Mouse (Mus musculus) embryonic facial prominence, embryonic 13.5 days (tissue): ENCODE measurements around the gene Cflar. TPM values are rescaled to one million over a fixed set of nuclear protein-coding genes. Genes with fewer than 3 reads are reported as not detected.

Experiments used
- ATAC-seq: fragments of 200-750 bp; cut with Nextera tagmentation; 2 replicates; pipeline ENCODE4 v1.8.0; 2017; ENCODE audit warnings: low read depth; ENCODE audit not compliant: insufficient number of reproducible peaks, insufficient read depth, low FRiP score, low TSS enrichment
- H3K27ac ChIP-seq: fragments of 300-500 bp; sonication (generic); 2 replicates; pipeline ENCODE4 v1.5.1; 2015; ENCODE audit warnings: moderate library complexity, mild to moderate bottlenecking, inconsistent platforms
- H3K27me3 ChIP-seq: fragments of 300-500 bp; sonication (generic); 2 replicates; pipeline ENCODE4 v1.6.1; 2015; ENCODE audit warnings: mild to moderate bottlenecking, inconsistent platforms
- H3K36me3 ChIP-seq: fragments of 300-500 bp; sonication (generic); 2 replicates; pipeline ENCODE4 v1.6.1; 2015; ENCODE audit warnings: mild to moderate bottlenecking, inconsistent platforms
- H3K4me1 ChIP-seq: fragments of 300-500 bp; sonication (generic); 2 replicates; pipeline ENCODE4 v1.6.1; 2015; ENCODE audit warnings: inconsistent platforms
- H3K4me2 ChIP-seq: fragments of 300-500 bp; sonication (generic); 2 replicates; pipeline ENCODE4 v1.6.1; 2015; ENCODE audit warnings: moderate library complexity, mild to moderate bottlenecking, inconsistent platforms
- H3K4me3 ChIP-seq: fragments of 300-500 bp; sonication (generic); 2 replicates; pipeline ENCODE4 v1.5.1; 2015; ENCODE audit warnings: mild to moderate bottlenecking, inconsistent platforms
- H3K9ac ChIP-seq: fragments of 300-500 bp; sonication (generic); 2 replicates; pipeline ENCODE4 v1.6.1; 2015; ENCODE audit warnings: mild to moderate bottlenecking, inconsistent platforms
- H3K9me3 ChIP-seq: fragments of 300-500 bp; sonication (generic); 2 replicates; pipeline ENCODE4 v1.6.1; 2016; ENCODE audit warnings: inconsistent platforms
- WGBS: fragments of 180-500 bp; shearing (Covaris S2); methylation state at CpG from one replicate; pipeline ENCODE4 v1.1.7; 2015; ENCODE audit warnings: mixed read lengths; 5-methylcytosine and 5-hydroxymethylcytosine counted together
- polyA plus RNA-seq: library from polyadenylated mRNA; unstranded; fragments of >200 nt; fragmentation: Nextera tagmentation; extraction: Ambion mirVana; gene quantifications from 2 replicates; pipeline ENCODE4 v1.2.1, GENCODE M21; 2015

Cflar gene
- polyA plus RNA-seq, 1 experiment from 2014 or later = 39.0 TPM

DNA sequence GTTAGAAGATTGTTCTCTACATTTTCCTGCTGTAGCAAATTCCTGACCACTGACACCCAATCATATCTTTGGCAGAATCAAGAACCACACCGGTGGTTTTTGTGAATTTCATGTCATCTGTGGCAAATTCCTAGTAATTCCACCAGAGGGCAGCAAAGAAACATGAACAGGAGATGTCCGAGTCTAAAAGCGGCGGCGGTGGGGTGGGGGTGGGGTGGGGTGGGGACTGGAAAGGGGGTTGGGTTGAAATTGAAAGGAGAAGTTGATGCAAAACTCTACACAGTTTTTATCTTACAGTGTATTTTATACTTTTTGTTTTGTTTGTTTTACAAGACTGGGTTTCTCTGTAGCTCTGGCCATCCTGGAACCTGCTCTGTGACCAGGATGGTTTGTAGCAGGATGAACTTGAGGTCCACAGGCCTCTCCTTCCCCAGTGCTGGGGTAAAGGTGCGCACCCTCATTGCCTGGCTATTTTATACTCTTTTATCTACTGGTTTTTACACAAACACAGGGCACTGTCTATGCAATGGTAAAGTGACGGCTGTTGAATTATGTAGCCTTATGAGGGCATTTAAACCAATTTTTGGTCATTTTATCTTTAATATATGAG lies 58.9 kb downstream of the Cflar start:
- no peak overlapping the region for H3K9ac ChIP-seq
- no peak overlapping the region for H3K4me3 ChIP-seq
- no peaks in the 10 kb centered on the region for H3K36me3 ChIP-seq
- no peak overlapping the region for H3K27ac ChIP-seq
- H3K4me2 ChIP-seq = no peak overlapping the region
- ATAC-seq = no peak
- no peaks in the 10 kb centered on the region for H3K9me3 ChIP-seq
- WGBS = 27% methylated on average over 7 of the region's 7 CpGs
- no peaks in the 10 kb centered on the region for H3K27me3 ChIP-seq
- H3K4me1 ChIP-seq = no peaks in the 10 kb centered on the region

DNA sequence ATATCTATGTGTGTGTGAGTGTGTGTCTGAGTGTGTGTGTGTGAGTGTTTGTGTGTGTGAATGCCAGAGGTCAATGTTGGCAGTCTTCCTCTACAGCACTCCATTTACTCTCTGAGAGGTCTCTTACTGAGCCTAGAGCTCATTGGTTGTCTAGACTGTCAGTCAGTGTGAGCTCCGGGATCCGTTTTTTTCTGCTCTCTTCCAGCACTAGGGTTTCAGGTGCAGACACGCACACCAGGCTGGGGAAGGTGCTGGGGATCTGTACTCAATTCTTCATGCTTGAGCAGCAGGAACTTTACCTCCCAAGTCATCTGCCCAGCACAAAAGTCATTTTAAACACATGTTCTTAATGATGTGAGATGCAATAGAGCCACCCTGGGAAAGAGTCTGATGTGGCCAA lies 60.8 kb downstream of the Cflar start:
- Histone ChIP-seq H3K4me1 (no peaks in the 10 kb centered on the region), H3K9ac (no peak overlapping the region), H3K9me3 (no peaks in the 10 kb centered on the region), H3K36me3 (no peaks in the 10 kb centered on the region), H3K4me3 (no peak overlapping the region), H3K27me3 (no peaks in the 10 kb centered on the region), H3K27ac (no peak overlapping the region), H3K4me2 (no peak overlapping the region)
- 52% methylated on average over 3 of the region's 3 CpGs for WGBS
- ATAC-seq = no peak

- no peak overlapping the region for H3K9ac ChIP-seq
- H3K9me3 ChIP-seq = no peaks in the 10 kb centered on the region
- no peaks in the 10 kb centered on the region for H3K36me3 ChIP-seq
- H3K27ac ChIP-seq = no peak overlapping the region
- H3K4me1 ChIP-seq = no peaks in the 10 kb centered on the region
- ATAC-seq = no peak
- H3K4me3 ChIP-seq = no peak overlapping the region
- no peaks in the 10 kb centered on the region for H3K27me3 ChIP-seq
- no peak overlapping the region for H3K4me2 ChIP-seq
Observed at GRCm38 (mm10) chr1:58773280-58773679, 62.0 kb downstream of the Cflar start.

DNA sequence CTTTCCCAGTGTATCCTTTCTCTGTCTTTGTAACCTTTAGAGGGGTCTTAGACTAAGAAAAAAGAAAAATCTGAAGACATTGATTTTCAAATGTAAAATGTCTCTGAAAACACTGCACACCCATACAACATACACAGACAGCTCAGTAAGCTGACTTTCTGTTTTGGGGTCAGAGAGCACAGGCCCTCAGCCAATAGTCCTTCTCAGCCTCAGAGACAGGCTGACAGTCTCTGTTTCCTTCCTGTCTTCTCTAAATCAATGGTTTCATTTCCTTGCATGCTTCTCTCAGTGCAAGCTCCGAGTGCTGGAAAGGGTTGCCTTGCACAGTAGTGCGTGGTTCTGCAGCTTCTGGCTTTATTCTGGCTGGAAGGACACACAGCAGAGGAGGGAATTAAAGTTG lies 62.6 kb downstream of the Cflar start:
- Histone ChIP-seq H3K4me3 (no peak overlapping the region), H3K4me1 (no peaks in the 10 kb centered on the region), H3K9ac (no peak overlapping the region), H3K36me3 (no peaks in the 10 kb centered on the region), H3K27me3 (no peaks in the 10 kb centered on the region), H3K27ac (no peak overlapping the region), H3K4me2 (no peak overlapping the region), H3K9me3 (no peaks in the 10 kb centered on the region)
- ATAC-seq = no peak
- 66% methylated on average over 2 of the region's 2 CpGs for WGBS

- no peak for ATAC-seq
- no peak overlapping the region for H3K4me3 ChIP-seq
- H3K27ac ChIP-seq = no peak overlapping the region
- no peaks in the 10 kb centered on the region for H3K9me3 ChIP-seq
- H3K27me3 ChIP-seq = no peaks in the 10 kb centered on the region
- no peak overlapping the region for H3K4me2 ChIP-seq
- no peaks in the 10 kb centered on the region for H3K4me1 ChIP-seq
- no peaks in the 10 kb centered on the region for H3K36me3 ChIP-seq
- 94% methylated on average over 5 of the region's 5 CpGs for WGBS
- no peak overlapping the region for H3K9ac ChIP-seq
Observed at GRCm38 (mm10) chr1:58775361-58775760, 64.1 kb downstream of the Cflar start.

GRCm38 (mm10) chr1:58777583-58777982 lies 66.3 kb downstream of the Cflar start:
- no peak for ATAC-seq
- Histone ChIP-seq H3K9ac (no peak overlapping the region), H3K4me3 (no peak overlapping the region), H3K9me3 (no peaks in the 10 kb centered on the region), H3K27ac (no peak overlapping the region), H3K4me2 (no peak overlapping the region), H3K36me3 (no peaks in the 10 kb centered on the region), H3K27me3 (no peaks in the 10 kb centered on the region), H3K4me1 (no peaks in the 10 kb centered on the region)
- WGBS = 89% methylated on average over 1 of the region's 1 CpGs

DNA sequence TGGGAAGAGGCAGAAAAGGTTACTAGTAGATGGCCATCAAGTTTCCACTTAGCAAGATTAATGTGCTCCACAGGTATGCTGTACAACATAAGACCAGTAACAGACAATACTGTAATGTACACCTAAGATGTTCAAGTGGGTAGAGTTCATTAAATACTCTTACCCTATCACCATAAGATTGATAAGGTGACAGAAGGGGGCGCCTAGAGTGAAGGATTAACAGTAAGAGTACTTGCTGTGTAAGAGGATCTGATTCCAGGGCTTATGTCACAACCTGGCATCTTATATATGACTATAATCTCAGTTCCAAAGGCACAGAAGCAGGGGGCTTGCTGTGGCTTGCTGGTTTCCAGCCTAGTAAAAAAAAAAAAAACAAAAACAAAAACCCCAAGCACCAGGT lies 66.9 kb downstream of the Cflar start:
- Histone ChIP-seq H3K27ac (no peak overlapping the region), H3K27me3 (no peaks in the 10 kb centered on the region), H3K36me3 (no peaks in the 10 kb centered on the region), H3K9ac (no peak overlapping the region), H3K4me2 (no peak overlapping the region), H3K9me3 (no peaks in the 10 kb centered on the region), H3K4me1 (no peaks in the 10 kb centered on the region), H3K4me3 (no peak overlapping the region)
- ATAC-seq = no peak
- WGBS = 11% methylated on average over 1 of the region's 1 CpGs

DNA sequence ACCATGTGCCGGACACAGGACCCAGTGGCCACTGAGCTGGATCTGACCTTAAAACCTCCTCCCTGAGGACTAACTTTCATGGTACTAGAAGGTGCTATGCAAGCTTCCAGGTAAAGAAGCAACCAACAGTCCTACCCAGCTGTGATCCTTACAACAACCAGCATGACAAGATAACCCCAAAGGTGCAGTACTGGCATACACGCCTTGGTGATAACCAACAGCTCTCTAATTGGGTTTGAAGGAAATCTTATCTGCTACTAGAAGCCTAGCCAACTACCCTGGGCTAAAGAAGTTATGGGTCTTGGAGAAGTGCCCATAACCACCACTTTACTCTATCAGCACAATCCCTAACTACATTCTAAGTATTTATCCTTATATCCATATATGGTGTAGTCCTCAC lies 75.0 kb downstream of the Cflar start:
- Histone ChIP-seq H3K4me3 (no peak overlapping the region), H3K36me3 (no peaks in the 10 kb centered on the region), H3K4me2 (no peak overlapping the region), H3K9me3 (no peaks in the 10 kb centered on the region), H3K27me3 (no peaks in the 10 kb centered on the region), H3K9ac (no peak overlapping the region), H3K27ac (no peak overlapping the region), H3K4me1 (no peaks in the 10 kb centered on the region)
- WGBS = 92% methylated on average over 2 of the region's 2 CpGs
- no peak for ATAC-seq

- no peak overlapping the region for H3K4me2 ChIP-seq
- H3K9ac ChIP-seq = no peak overlapping the region
- H3K9me3 ChIP-seq = no peaks in the 10 kb centered on the region
- no peak overlapping the region for H3K27ac ChIP-seq
- no peak overlapping the region for H3K4me3 ChIP-seq
- ATAC-seq = no peak
- no peaks in the 10 kb centered on the region for H3K4me1 ChIP-seq
- H3K27me3 ChIP-seq = no peaks in the 10 kb centered on the region
- 96% methylated on average over 4 of the region's 4 CpGs for WGBS
- H3K36me3 ChIP-seq = no peaks in the 10 kb centered on the region
Observed at GRCm38 (mm10) chr1:58788410-58788809, 77.1 kb downstream of the Cflar start.

- Histone ChIP-seq H3K4me1 (peaks cover 7% of the 10 kb centered on the region; the same call in 1 of the 2 replicates), H3K36me3 (peaks cover 6% of the 10 kb centered on the region), H3K9ac (no peak overlapping the region), H3K9me3 (no peaks in the 10 kb centered on the region), H3K4me3 (peak overlapping the region; percentile 69; the same call in 1 of the 2 replicates), H3K27me3 (no peaks in the 10 kb centered on the region), H3K4me2 (peak overlapping the region; percentile 80), H3K27ac (no peak overlapping the region)
- 52% methylated on average over 2 of the region's 2 CpGs for WGBS
- ATAC-seq = no peak
Observed at GRCm38 (mm10) chr1:58794705-58795104, 83.4 kb downstream of the Cflar start.

- 2% methylated on average over 42 of the region's 42 CpGs for WGBS
- 0 out of 2 replicates have a peak, but pooled peaks have one; percentile 67 for ATAC-seq
Observed at GRCm38 (mm10) chr1:58795291-58796058, 84.2 kb downstream of the Cflar start, which contains the start of gene Casp8. TSS of gene Casp8 (plus strand) at chr1:58795374.

DNA sequence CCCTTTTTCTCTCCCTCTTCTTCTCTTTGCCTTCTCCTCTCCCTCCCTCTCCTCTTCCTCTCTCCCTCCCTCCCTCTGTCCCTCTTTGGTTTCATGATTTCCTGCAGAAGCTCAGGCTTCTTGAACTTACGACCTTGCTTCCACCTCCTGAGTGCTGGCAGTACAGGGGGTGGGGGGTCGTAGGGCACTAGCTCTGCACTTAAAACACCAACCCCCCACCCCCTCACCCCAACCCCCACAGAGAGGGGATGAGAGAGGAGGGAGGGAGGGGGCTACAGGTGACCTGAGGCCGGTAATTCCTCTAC lies 84.7 kb downstream of the Cflar start:
- H3K4me2 ChIP-seq = peak overlapping the region; percentile 80
- H3K27ac ChIP-seq = 0 out of 2 replicates have a peak overlapping the region, but pooled peaks have one; percentile 67
- H3K27me3 ChIP-seq = no peaks in the 10 kb centered on the region
- H3K9me3 ChIP-seq = no peaks in the 10 kb centered on the region
- 5% methylated on average over 3 of the region's 3 CpGs for WGBS
- peaks cover 7% of the 10 kb centered on the region; the same call in 1 of the 2 replicates for H3K4me1 ChIP-seq
- H3K9ac ChIP-seq = peak overlapping the region; percentile 87
- H3K4me3 ChIP-seq = peak overlapping the region; percentile 69
- H3K36me3 ChIP-seq = peaks cover 6% of the 10 kb centered on the region
- ATAC-seq = no peak

More at GRCm38 (mm10) chr1:58795291-58796058, 84.2 kb downstream of the Cflar start, which contains the start of gene Casp8:
- Histone ChIP-seq H3K4me3 (peak within 1 kb of the TSS; percentile 69), H3K4me2 (peak within 1 kb of the TSS; percentile 80), H3K9me3 (no peaks in the 10 kb centered on the region), H3K27ac (peak within 1 kb of the TSS; percentile 67), H3K27me3 (no peaks in the 10 kb centered on the region), H3K9ac (peak within 1 kb of the TSS; percentile 87), H3K36me3 (peaks cover 6% of the 10 kb centered on the region), H3K4me1 (peaks cover 7% of the 10 kb centered on the region; the same call in 1 of the 2 replicates)
